In the genomic region with DNA sequence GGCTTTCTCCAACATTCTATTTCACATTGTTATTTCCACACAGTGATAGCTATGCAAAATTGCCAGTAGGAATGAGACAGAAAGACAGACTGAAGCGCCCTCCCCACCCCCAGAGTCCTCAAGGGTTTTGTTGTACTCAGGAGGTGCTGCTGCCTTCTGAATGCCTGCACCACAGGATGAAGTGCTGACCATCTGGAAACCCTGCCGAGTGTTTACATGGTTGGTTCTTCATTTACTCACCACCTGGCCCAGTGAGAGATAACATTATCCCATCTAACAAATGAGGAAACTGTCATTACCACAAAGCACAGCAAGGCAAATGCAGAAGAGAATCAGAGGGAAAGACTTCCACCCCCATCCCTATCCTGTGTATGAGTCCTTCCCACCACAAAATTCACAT, we compare ENCODE assay signal across 17 mouse cellular contexts.
DNase-seq lines count a peak whose midpoint lies in the region; ATAC-seq and TF ChIP-seq lines count a peak whose summit lies in the region.
"Had no signal": no experiment of that assay in that cellular context is flagged by ENCODE, and none has a peak within 500 bp of the region (broad histone marks: within the 10 kb centered on the region; RNA-seq: fewer than 3 reads in every experiment).

No protein-coding gene starts in this region.

- no peak overlapping the region for H3K4me3 ChIP-seq in hindbrain, postnatal 0 days (ENCODE audit: low read length)
- no peak overlapping the region for H3K4me3 ChIP-seq in hindbrain, embryonic 13.5 days
- H3K4me3 ChIP-seq: embryonic facial prominence, embryonic 13.5 days; forebrain, embryonic 10.5 days; neural tube, embryonic 15.5 days had no signal

- H3K4me2 ChIP-seq in hindbrain, postnatal 0 days (ENCODE audit: low read depth, low read length) = no peak overlapping the region
- no peak overlapping the region for H3K4me2 ChIP-seq in hindbrain, embryonic 13.5 days
- H3K4me2 ChIP-seq: hindbrain, embryonic 14.5 days; liver, embryonic 11.5 days; lung, embryonic 14.5 days; neural tube, embryonic 15.5 days had no signal

- H3K4me1 ChIP-seq in hindbrain, postnatal 0 days (ENCODE audit: insufficient read depth, low read length) = peaks cover 7% of the 10 kb centered on the region
- peaks cover 21% of the 10 kb centered on the region for H3K4me1 ChIP-seq in hindbrain, embryonic 13.5 days (replicated peaks)

- TF ChIP-seq CTCF in hindbrain, postnatal 0 days (IDR thresholded peaks at IDR 0.05; ENCODE audit: low read depth) = no peak

- DNase-seq in hindbrain, postnatal 0 days (ENCODE audit: low spot score) = peak; percentile 34
- DNase-seq in R1 (ENCODE audit: low read depth, low spot score) = peak; percentile 65
- DNase-seq in cerebellum, adult 8-10 months = peak; percentile 52
- DNase-seq in urinary bladder, postnatal 25 days (ENCODE audit: low spot score) = no peak
- no peak for DNase-seq in gastrocnemius, postnatal 10 days
- DNase-seq in natural killer cell, adult 2 months (ENCODE audit: low spot score in 2 of 2) = no peak
- DNase-seq: adrenal gland, postnatal 14 days; kidney, adult 11 months; lung, embryonic 14.5 days; retina, postnatal 1 day had no signal

- ATAC-seq in hindbrain, postnatal 0 days = peak; percentile 40; the same call in 1 of the 2 replicates
- ATAC-seq in hindbrain, embryonic 13.5 days (ENCODE audit: low FRiP score) = no peak
- ATAC-seq in hematopoietic stem cell, adult 5-6 weeks (replicated peaks in 1 of 2; ENCODE audit: insufficient read depth in 1 of 2, low FRiP score in 2 of 2, low TSS enrichment in 1 of 2, low read depth in 1 of 2, poor library complexity in 2 of 2, severe bottlenecking in 2 of 2) = peak; percentile 17 to 25; a peak in 2 of 4 replicates

- H3K27me3 ChIP-seq in hindbrain, postnatal 0 days (ENCODE audit: insufficient read depth, low read length) = no peaks in the 10 kb centered on the region
- no peaks in the 10 kb centered on the region for H3K27me3 ChIP-seq in hindbrain, embryonic 13.5 days
- H3K27me3 ChIP-seq: embryonic facial prominence, embryonic 13.5 days; neural tube, embryonic 15.5 days had no signal

- no peak overlapping the region for H3K9ac ChIP-seq in hindbrain, postnatal 0 days (replicated peaks; ENCODE audit: low read length)
- H3K9ac ChIP-seq in hindbrain, embryonic 13.5 days = no peak overlapping the region
- H3K9ac ChIP-seq: embryonic facial prominence, embryonic 13.5 days; hindbrain, embryonic 14.5 days; lung, embryonic 14.5 days; neural tube, embryonic 15.5 days had no signal

- H3K9me3 ChIP-seq in hindbrain, postnatal 0 days (ENCODE audit: low read length) = no peaks in the 10 kb centered on the region
- no peaks in the 10 kb centered on the region for H3K9me3 ChIP-seq in hindbrain, embryonic 13.5 days
- H3K9me3 ChIP-seq: embryonic facial prominence, embryonic 13.5 days; forebrain, embryonic 10.5 days; neural tube, embryonic 15.5 days had no signal

- no peaks in the 10 kb centered on the region for H3K36me3 ChIP-seq in hindbrain, postnatal 0 days (ENCODE audit: insufficient read depth, low read length)
- no peaks in the 10 kb centered on the region for H3K36me3 ChIP-seq in hindbrain, embryonic 13.5 days
- H3K36me3 ChIP-seq: embryonic facial prominence, embryonic 13.5 days; forebrain, embryonic 10.5 days; neural tube, embryonic 15.5 days had no signal

- 20% methylated on average over 2 of the region's 2 CpGs for WGBS in hindbrain, postnatal 0 days
- 12% methylated on average over 2 of the region's 2 CpGs for WGBS in hindbrain, embryonic 13.5 days

- no peak overlapping the region for H3K27ac ChIP-seq in hindbrain, postnatal 0 days
- no peak overlapping the region for H3K27ac ChIP-seq in hindbrain, embryonic 13.5 days
- H3K27ac ChIP-seq: embryonic facial prominence, embryonic 13.5 days; forebrain, embryonic 10.5 days; hindbrain, embryonic 14.5 days; neural tube, embryonic 15.5 days had no signal

Comparison
In these comparisons a context has a peak if more than half of its experiments do, and no peak if none do; other contexts are left out.
1. DNase-seq: peak in hindbrain, postnatal 0 days (single experiment), R1 (single experiment) and cerebellum, adult 8-10 months (single experiment); none in urinary bladder, postnatal 25 days (single experiment), gastrocnemius, postnatal 10 days (single experiment) and natural killer cell, adult 2 months (0 of 2).